Mouse (Mus musculus) kidney, adult 8-10 months (tissue): Measurements from ENCODE around the gene Smn1.
"Not testable (repeated sequence)": the region's sequence is repeated elsewhere in the genome, so short reads cannot be mapped to it uniquely, and the experiment has no call there.

Source experiments
- DNase-seq, 2 experiments: peaks; one replicate each; pipeline ENCODE4 v3.0.0; 2022

Smn1 gene

GRCm38 (mm10) chr13:100124423-100125257 is at the start of gene Smn1:
Smn1 (plus strand) TSS chr13:100124852.
- peak; percentile 94 to 97 for DNase-seq

DNA sequence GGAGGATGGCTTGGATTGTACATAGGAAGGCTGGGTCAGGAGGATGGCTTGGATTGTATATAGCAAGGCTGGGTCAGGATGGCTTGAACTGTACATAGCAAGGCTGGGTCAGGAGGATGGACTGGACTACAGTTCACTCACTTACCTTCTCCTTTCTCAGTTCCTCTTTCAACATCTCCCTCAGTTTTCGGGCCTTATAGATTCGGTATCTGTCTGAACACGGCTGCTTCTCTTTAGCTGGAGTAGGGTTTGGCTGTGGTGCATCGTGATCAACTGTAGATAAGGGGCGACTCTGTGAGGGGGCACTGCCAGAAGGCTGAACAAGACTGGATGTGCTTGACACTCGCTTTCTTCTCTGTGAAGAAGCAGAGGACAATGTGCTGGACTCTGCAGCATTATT is 25.8 kb upstream of the Smn1 start:
- no peak for DNase-seq

DNA sequence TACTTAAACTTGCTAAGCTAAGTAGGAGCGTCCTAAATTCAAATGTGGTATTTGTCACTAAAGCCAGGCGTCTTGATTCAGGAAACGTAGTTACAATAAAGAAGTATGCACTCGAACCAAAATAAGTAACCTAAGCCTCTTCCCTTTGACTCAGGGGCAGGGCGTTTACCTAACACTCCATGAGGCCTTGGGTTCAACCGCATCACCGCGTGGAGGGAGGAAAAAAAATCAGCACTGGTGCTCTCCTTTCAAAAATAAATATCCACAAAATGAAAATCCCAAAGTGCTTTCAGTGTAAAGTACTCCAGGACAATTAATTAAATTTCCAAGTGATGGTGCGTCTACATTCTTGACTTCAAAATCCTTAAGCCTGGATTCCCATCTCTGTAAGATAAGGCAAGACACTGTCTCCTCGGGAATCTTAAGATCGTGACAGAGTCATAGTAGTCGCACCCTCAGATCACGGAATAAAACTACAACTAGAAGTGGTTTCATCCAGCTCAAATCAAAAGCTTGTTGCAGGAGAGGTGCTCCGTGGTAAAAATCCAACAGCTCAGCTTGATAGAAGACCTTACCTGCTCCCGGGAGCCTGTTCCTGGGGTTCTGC is 21.5 kb upstream of the Smn1 start:
- DNase-seq: no peak

DNA sequence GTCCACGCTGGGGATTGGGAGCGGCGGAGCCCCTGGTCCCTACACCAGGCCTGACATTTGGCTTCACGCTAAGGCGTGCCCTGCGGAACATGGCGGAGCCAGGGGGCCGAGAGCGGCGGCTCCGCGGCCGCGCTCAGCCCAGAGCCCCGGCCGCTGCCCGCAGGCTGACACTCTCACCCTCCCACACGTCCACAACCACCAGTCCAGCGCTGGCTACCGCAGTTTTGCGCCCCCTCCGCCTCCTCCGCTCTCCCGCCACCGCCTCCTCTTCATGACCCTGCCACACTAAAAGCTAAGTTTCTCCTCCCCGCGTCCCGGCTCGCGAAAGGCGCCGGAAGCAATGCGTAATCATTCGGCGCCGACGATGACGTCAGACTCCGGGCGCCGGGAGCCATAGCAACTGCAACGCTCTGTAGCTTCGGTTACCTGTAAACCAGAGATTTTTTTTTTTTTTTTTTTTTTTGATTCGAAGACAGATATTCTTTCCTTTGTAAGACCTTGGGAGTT is 20.9 kb upstream of the Smn1 start, which contains the start of gene Bdp1:
Gene Bdp1, minus strand, starts transcription at position 323 of the 507 bp plus-strand sequence.
- DNase-seq: peak; percentile 93 to 95

GRCm38 (mm10) chr13:100107652-100108472 is 16.8 kb upstream of the Smn1 start, which contains the start of gene Serf1:
Serf1 (plus strand) TSS chr13:100108012.
- DNase-seq: peak; percentile 64 to 79

DNA sequence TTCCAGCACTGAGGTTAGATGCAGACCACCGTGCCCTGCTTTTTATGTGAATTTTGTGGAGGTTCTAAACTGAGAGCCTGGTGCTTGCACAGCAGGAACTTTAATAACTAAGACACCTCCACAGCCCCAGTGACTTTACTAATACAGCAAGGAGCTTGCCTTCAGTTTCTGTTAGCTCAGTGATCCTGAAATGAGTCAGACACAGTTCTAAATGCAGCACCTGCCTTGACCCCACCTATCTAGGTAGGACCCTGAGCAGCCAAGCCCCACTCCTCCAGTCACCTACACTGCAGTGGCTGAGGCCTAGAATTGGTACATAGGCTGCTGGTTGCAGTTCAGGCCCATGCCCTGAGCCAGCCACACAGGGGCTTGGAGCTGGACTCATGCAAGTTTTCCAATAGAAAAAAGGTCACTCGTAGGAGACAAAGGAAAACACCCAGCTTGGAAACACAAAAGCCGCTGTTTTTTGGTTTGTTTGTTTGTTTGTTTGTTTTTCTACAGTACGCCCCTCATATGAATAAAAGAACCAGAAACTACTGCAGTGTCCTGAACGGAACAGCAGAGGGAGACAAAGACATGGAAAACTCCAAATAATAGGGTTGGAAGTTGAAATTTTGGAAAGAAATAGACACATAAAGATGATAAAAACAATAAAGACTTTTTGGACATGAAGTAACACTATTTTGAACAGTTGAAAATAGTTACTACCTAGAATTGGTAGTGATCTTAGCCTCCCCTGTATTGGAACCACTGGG is 12.3 kb upstream of the Smn1 start:
- no peak for DNase-seq

DNA sequence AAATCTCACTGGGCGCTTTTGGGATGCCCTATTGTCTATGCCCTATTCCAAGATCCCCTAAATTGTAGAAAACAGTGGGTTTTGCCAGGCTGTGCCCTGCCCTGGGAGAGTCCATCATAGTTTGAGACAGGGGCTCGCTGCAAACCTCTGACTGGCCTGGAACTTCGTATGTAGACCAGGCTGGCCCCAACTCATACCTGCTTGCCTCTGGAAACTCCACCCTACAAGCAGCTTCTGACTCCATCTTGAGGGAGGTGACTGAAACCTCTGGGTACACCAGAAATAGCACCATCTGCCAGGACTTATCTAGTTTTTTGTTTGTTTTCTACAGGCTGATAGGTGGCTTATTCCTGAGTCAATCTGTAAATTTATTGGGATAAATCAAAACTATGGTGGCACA is 682 bp upstream of the Smn1 start:
- no peak for DNase-seq

DNA sequence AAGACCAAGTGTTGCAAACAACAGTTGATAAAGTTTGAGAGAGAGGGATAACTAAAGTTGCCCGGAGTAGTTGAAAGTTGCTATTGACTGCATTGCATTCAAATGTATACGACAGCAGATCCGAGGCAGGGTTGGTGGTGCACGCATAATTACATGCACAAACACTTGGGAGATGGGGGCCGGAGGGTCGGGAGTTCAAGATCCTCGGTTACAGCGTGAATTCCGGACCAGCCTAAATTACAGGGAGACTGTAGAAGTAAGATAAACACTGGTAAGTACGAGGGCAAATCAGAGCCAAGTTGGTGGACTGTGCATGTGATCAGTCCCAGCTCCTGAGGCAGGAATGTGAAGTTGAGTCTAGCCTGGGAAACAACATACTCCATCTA is 599 bp downstream of the Smn1 start:
- DNase-seq: no peak

GRCm38 (mm10) chr13:100141646-100142314 is 17.1 kb downstream of the Smn1 start:
- DNase-seq: no peak

DNA sequence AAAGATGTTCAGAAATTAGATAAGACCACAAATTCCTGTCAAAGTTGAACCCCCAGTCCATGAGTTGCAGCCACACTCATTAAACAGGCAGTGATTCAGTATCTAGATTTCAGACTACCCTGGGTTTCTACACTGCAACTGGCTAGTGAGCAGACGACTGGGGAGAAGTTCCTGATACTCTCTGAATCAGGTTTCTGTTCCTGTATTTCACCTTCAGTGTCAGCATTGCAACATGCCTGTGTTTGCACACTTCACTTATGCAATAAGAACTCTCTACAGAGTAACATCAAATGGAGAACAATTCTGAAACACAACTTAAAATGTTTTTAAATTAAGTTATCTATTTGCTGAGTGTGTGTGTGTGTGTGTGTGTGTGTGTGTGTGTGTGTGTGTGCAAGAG is 28.0 kb downstream of the Smn1 start:
- DNase-seq: no peak

- DNase-seq: no peak
These were observed 32.0 kb downstream of the Smn1 start for GRCm38 (mm10) chr13:100156624-100157023.

GRCm38 (mm10) chr13:100161171-100161870 is 36.7 kb downstream of the Smn1 start:
- DNase-seq: not testable (repeated sequence)

- not testable (repeated sequence) for DNase-seq
These were observed 37.8 kb downstream of the Smn1 start for GRCm38 (mm10) chr13:100162467-100162866.

- DNase-seq: not testable (repeated sequence)
These were observed 41.7 kb downstream of the Smn1 start for GRCm38 (mm10) chr13:100166378-100166777.

- DNase-seq: not testable (repeated sequence)
These were observed 49.7 kb downstream of the Smn1 start for GRCm38 (mm10) chr13:100174360-100174759.

GRCm38 (mm10) chr13:100183111-100183510 is 58.5 kb downstream of the Smn1 start:
- not testable (repeated sequence) for DNase-seq
